Mouse (Mus musculus) midbrain, embryonic 11.5 days (tissue): ENCODE measurements around the gene Chst5. TPM values are rescaled to one million over a fixed set of nuclear protein-coding genes. Genes with fewer than 3 reads are reported as not detected.

Experiments
- ATAC-seq: fragments of 200-750 bp; cut with Nextera tagmentation; 2 replicates; pipeline ENCODE4 v1.8.0; 2017; ENCODE audit warnings: moderate TSS enrichment, moderate library complexity; ENCODE audit not compliant: low FRiP score
- DNase-seq: peaks from one replicate; pipeline ENCODE4 v3.0.0; 2015; ENCODE audit warnings: low spot score; ENCODE audit errors: missing footprints
- H3K27ac ChIP-seq: fragments of 300-500 bp; sonication (generic); 2 replicates; pipeline ENCODE4 v1.5.1; 2014; ENCODE audit warnings: low read depth, low read length
- H3K27me3 ChIP-seq: fragments of 300-500 bp; sonication (generic); 2 replicates; pipeline ENCODE4 v1.6.1; 2014; ENCODE audit warnings: mild to moderate bottlenecking, low read length, moderate library complexity, mixed read lengths; ENCODE audit not compliant: control insufficient read depth, insufficient read depth
- H3K36me3 ChIP-seq: fragments of 300-500 bp; sonication (generic); 2 replicates; pipeline ENCODE4 v1.6.1; 2014; ENCODE audit warnings: mild to moderate bottlenecking, low read length, moderate library complexity, mixed read lengths; ENCODE audit not compliant: control insufficient read depth, insufficient read depth
- H3K4me1 ChIP-seq: fragments of 300-500 bp; sonication (generic); 2 replicates; pipeline ENCODE4 v1.6.1; 2014; ENCODE audit warnings: low read length; ENCODE audit not compliant: control insufficient read depth, insufficient read depth
- H3K4me2 ChIP-seq: fragments of 300-500 bp; sonication (generic); 2 replicates; pipeline ENCODE4 v1.6.1; 2014; ENCODE audit warnings: mild to moderate bottlenecking, moderate library complexity
- H3K4me3 ChIP-seq: fragments of 300-500 bp; sonication (generic); 2 replicates; pipeline ENCODE4 v1.5.1; 2014; ENCODE audit warnings: low read depth, low read length
- H3K9ac ChIP-seq: fragments of 300-500 bp; sonication (generic); 2 replicates; pipeline ENCODE4 v1.6.1; 2014; ENCODE audit warnings: low read length
- H3K9me3 ChIP-seq: fragments of 300-500 bp; sonication (generic); 2 replicates; pipeline ENCODE4 v1.6.1; 2016; ENCODE audit warnings: low read length; ENCODE audit not compliant: control insufficient read depth
- WGBS: fragments of 180-500 bp; shearing (Covaris S2); extraction: QIAGEN DNeasy Blood & Tissue Kit; methylation state at CpG from one replicate; pipeline ENCODE4 v1.1.7; 2014; 5-methylcytosine and 5-hydroxymethylcytosine counted together
- polyA plus RNA-seq: library from polyadenylated mRNA; unstranded; fragments of >200 nt; fragmentation: Nextera tagmentation; extraction: Ambion mirVana; gene quantifications from 2 replicates; pipeline ENCODE4 v1.2.1, GENCODE M21; 2014

Chst5 gene
- polyA plus RNA-seq, 1 experiment from 2014 or later: 2.4 TPM

- Histone ChIP-seq H3K27ac (no peak overlapping the region; the same call in 1 of the 2 replicates), H3K9me3 (no peaks in the 10 kb centered on the region), H3K36me3 (no peaks in the 10 kb centered on the region), H3K4me2 (peak overlapping the region; percentile 74), H3K9ac (peak overlapping the region; percentile 82), H3K4me3 (peak overlapping the region; percentile 73), H3K27me3 (no peaks in the 10 kb centered on the region), H3K4me1 (peaks cover 9% of the 10 kb centered on the region)
- ATAC-seq (peak; percentile 28), DNase-seq (peak; percentile 89)
- WGBS: 31% methylated on average over 19 of the region's 19 CpGs
Measured at GRCm38 (mm10) chr8:111932580-111933336, 22.5 kb upstream of the Chst5 start.

GRCm38 (mm10) chr8:111931721-111932120, 21.5 kb upstream of the Chst5 start:
- Histone ChIP-seq H3K4me1 (peaks cover 9% of the 10 kb centered on the region), H3K36me3 (no peaks in the 10 kb centered on the region), H3K27ac (no peak overlapping the region), H3K27me3 (no peaks in the 10 kb centered on the region), H3K9ac (no peak overlapping the region; the same call in 1 of the 2 replicates), H3K9me3 (no peaks in the 10 kb centered on the region), H3K4me2 (no peak overlapping the region), H3K4me3 (no peak overlapping the region)
- 82% methylated on average over 16 of the region's 16 CpGs for WGBS
- DNase-seq (no peak), ATAC-seq (no peak)

- H3K36me3 ChIP-seq: no peaks in the 10 kb centered on the region
- peaks cover 9% of the 10 kb centered on the region for H3K4me1 ChIP-seq
- no peak overlapping the region for H3K4me3 ChIP-seq
- H3K9me3 ChIP-seq: no peaks in the 10 kb centered on the region
- 70% methylated on average over 8 of the region's 8 CpGs for WGBS
- H3K9ac ChIP-seq: no peak overlapping the region
- H3K4me2 ChIP-seq: no peak overlapping the region
- DNase-seq (no peak), ATAC-seq (no peak)
- no peak overlapping the region for H3K27ac ChIP-seq
- H3K27me3 ChIP-seq: no peaks in the 10 kb centered on the region
Measured at GRCm38 (mm10) chr8:111929648-111930344, 19.5 kb upstream of the Chst5 start.

GRCm38 (mm10) chr8:111924976-111925375, 14.7 kb upstream of the Chst5 start:
- no peak overlapping the region for H3K4me2 ChIP-seq
- no peaks in the 10 kb centered on the region for H3K27me3 ChIP-seq
- H3K4me1 ChIP-seq: no peaks in the 10 kb centered on the region
- H3K27ac ChIP-seq: no peak overlapping the region
- 82% methylated on average over 7 of the region's 7 CpGs for WGBS
- H3K36me3 ChIP-seq: no peaks in the 10 kb centered on the region
- H3K9ac ChIP-seq: no peak overlapping the region
- no peak overlapping the region for H3K4me3 ChIP-seq
- ATAC-seq (no peak), DNase-seq (no peak)
- H3K9me3 ChIP-seq: no peaks in the 10 kb centered on the region

- H3K9ac ChIP-seq: no peak overlapping the region
- ATAC-seq (no peak), DNase-seq (peak; percentile 89)
- no peak overlapping the region for H3K4me3 ChIP-seq
- no peak overlapping the region for H3K4me2 ChIP-seq
- 32% methylated on average over 10 of the region's 10 CpGs for whole genome bisulfite sequencing
- no peak overlapping the region for H3K27ac ChIP-seq
- no peaks in the 10 kb centered on the region for H3K36me3 ChIP-seq
- H3K27me3 ChIP-seq: no peaks in the 10 kb centered on the region
- no peaks in the 10 kb centered on the region for H3K4me1 ChIP-seq
- no peaks in the 10 kb centered on the region for H3K9me3 ChIP-seq
Measured at GRCm38 (mm10) chr8:111923383-111923804, 13.1 kb upstream of the Chst5 start.

- H3K36me3 ChIP-seq: no peaks in the 10 kb centered on the region
- 80% methylated on average over 4 of the region's 4 CpGs for WGBS
- H3K4me1 ChIP-seq: no peaks in the 10 kb centered on the region
- H3K27ac ChIP-seq: no peak overlapping the region
- H3K4me3 ChIP-seq: no peak overlapping the region
- H3K9me3 ChIP-seq: no peaks in the 10 kb centered on the region
- no peak overlapping the region for H3K9ac ChIP-seq
- no peaks in the 10 kb centered on the region for H3K27me3 ChIP-seq
- DNase-seq (no peak), ATAC-seq (no peak)
- no peak overlapping the region for H3K4me2 ChIP-seq
Measured at GRCm38 (mm10) chr8:111920971-111921370, 10.7 kb upstream of the Chst5 start.

GRCm38 (mm10) chr8:111919663-111920062, 9.4 kb upstream of the Chst5 start:
- ATAC-seq: no peak
- Histone ChIP-seq H3K36me3 (no peaks in the 10 kb centered on the region), H3K4me3 (no peak overlapping the region), H3K4me1 (no peaks in the 10 kb centered on the region), H3K27me3 (no peaks in the 10 kb centered on the region), H3K4me2 (no peak overlapping the region), H3K9me3 (no peaks in the 10 kb centered on the region), H3K27ac (no peak overlapping the region), H3K9ac (no peak overlapping the region)
- 80% methylated on average over 2 of the region's 2 CpGs for WGBS
- no peak for DNase-seq

- DNase-seq: no peak
- Histone ChIP-seq H3K9me3 (no peaks in the 10 kb centered on the region), H3K27me3 (peaks cover 14% of the 10 kb centered on the region), H3K4me3 (no peak overlapping the region), H3K36me3 (no peaks in the 10 kb centered on the region), H3K27ac (no peak overlapping the region), H3K4me2 (no peak overlapping the region), H3K9ac (no peak overlapping the region), H3K4me1 (0 out of 2 replicates have a peak, but pooled peaks cover 4% of the 10 kb centered on the region)
- 55% methylated on average over 12 of the region's 12 CpGs for WGBS
- no peak for ATAC-seq
Measured at GRCm38 (mm10) chr8:111912860-111913432, 2.7 kb upstream of the Chst5 start.

- Histone ChIP-seq H3K4me2 (no peak overlapping the region), H3K9me3 (no peaks in the 10 kb centered on the region), H3K9ac (no peak overlapping the region), H3K4me3 (no peak overlapping the region), H3K27ac (no peak overlapping the region), H3K36me3 (no peaks in the 10 kb centered on the region), H3K27me3 (peaks cover 14% of the 10 kb centered on the region), H3K4me1 (0 out of 2 replicates have a peak, but pooled peaks cover 4% of the 10 kb centered on the region)
- ATAC-seq: no peak
- DNase-seq: no peak
- 35% methylated on average over 7 of the region's 7 CpGs for WGBS
Measured at GRCm38 (mm10) chr8:111911572-111911971, 1.3 kb upstream of the Chst5 start.
